ENCODE assay signal across 8 mouse cellular contexts in the genomic region with DNA sequence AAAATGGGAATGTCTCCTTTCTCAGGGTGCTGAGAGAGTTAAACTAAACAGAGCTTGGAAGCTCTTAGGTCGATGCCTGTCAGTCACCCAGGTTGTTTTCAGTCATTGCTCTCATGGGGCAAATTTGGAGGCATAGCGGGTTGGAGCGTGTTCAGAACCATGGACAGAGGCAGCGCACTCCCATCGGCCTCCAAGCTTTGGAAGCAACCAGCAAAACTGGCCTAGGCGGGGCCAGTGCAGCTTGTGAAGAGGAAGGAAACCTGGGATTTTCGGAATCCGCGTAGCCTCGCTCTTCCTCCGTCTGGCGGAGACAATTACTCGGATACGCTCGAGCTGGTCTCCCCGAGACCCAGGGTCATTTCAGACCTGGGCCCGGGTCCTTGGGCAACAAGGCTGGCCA.
DNase-seq lines count a peak whose midpoint lies in the region; ATAC-seq and TF ChIP-seq lines count a peak whose summit lies in the region.

No protein-coding gene starts in this region.

- TF ChIP-seq EP300 in heart, postnatal 0 days (IDR thresholded peaks at IDR 0.05; ENCODE audit: low read depth), result no peak

- no peak overlapping the region for H3K4me2 ChIP-seq in heart, postnatal 0 days (ENCODE audit: low read depth, low read length)

- peaks cover 97% of the 10 kb centered on the region for H3K27me3 ChIP-seq in embryonic facial prominence, embryonic 10.5 days (replicated peaks; ENCODE audit: low read depth, poor library complexity, severe bottlenecking)
- peaks cover 61% of the 10 kb centered on the region for H3K27me3 ChIP-seq in heart, postnatal 0 days (ENCODE audit: control insufficient read depth, insufficient read depth, low read length)
- H3K27me3 ChIP-seq in midbrain, embryonic 10.5 days (ENCODE audit: low read depth, poor library complexity, severe bottlenecking), result peaks cover 100% of the 10 kb centered on the region

- H3K4me1 ChIP-seq in embryonic facial prominence, embryonic 10.5 days, result peaks cover 26% of the 10 kb centered on the region
- H3K4me1 ChIP-seq in heart, postnatal 0 days (ENCODE audit: control insufficient read depth, insufficient read depth), result no peaks in the 10 kb centered on the region
- H3K4me1 ChIP-seq in midbrain, embryonic 10.5 days, result peaks cover 34% of the 10 kb centered on the region

- H3K36me3 ChIP-seq in embryonic facial prominence, embryonic 10.5 days (replicated peaks), result no peaks in the 10 kb centered on the region
- no peaks in the 10 kb centered on the region for H3K36me3 ChIP-seq in heart, postnatal 0 days (replicated peaks; ENCODE audit: control insufficient read depth, insufficient read depth, low read length)
- H3K36me3 ChIP-seq in midbrain, embryonic 10.5 days, result no peaks in the 10 kb centered on the region

- no peak; the same call in 1 of the 2 replicates for ATAC-seq in heart, postnatal 0 days (ENCODE audit: insufficient read depth, low read depth)

- no peak overlapping the region for H3K9ac ChIP-seq in heart, postnatal 0 days (replicated peaks; ENCODE audit: low read depth, low read length)

- no peaks in the 10 kb centered on the region for H3K9me3 ChIP-seq in embryonic facial prominence, embryonic 10.5 days
- no peaks in the 10 kb centered on the region for H3K9me3 ChIP-seq in heart, postnatal 0 days (replicated peaks; ENCODE audit: control insufficient read depth, low read length)
- no peaks in the 10 kb centered on the region for H3K9me3 ChIP-seq in midbrain, embryonic 10.5 days (replicated peaks)

- peak overlapping the region; percentile 48 for H3K4me3 ChIP-seq in embryonic facial prominence, embryonic 10.5 days
- no peak overlapping the region for H3K4me3 ChIP-seq in heart, postnatal 0 days (ENCODE audit: low read depth, low read length)
- peak overlapping the region; percentile 46 for H3K4me3 ChIP-seq in midbrain, embryonic 10.5 days

- WGBS in embryonic facial prominence, embryonic 10.5 days, result under 1% methylated on average over 17 of the region's 17 CpGs
- 1% methylated on average over 17 of the region's 17 CpGs for WGBS in heart, postnatal 0 days
- under 1% methylated on average over 17 of the region's 17 CpGs for WGBS in midbrain, embryonic 10.5 days

- peak; percentile 43 for DNase-seq in right cerebral cortex, postnatal 4 days
- no peak for DNase-seq in right cerebral cortex, postnatal 25 days
- DNase-seq in embryonic facial prominence, embryonic 10.5 days (ENCODE audit: low spot score), result peak; percentile 83
- peak; percentile 64 for DNase-seq in heart, postnatal 0 days (ENCODE audit: low spot score)
- DNase-seq in kidney, postnatal 25 days, result peak; percentile 85 to 86
- peak; percentile 72 for DNase-seq in midbrain, embryonic 10.5 days (ENCODE audit: low spot score)
- peak; percentile 62 for DNase-seq in thymus, postnatal 4 days
- no peak for DNase-seq in left cerebral cortex, adult 8-10 months (ENCODE audit: low spot score in 2 of 2)

- H3K27ac ChIP-seq in embryonic facial prominence, embryonic 10.5 days (replicated peaks), result no peak overlapping the region
- no peak overlapping the region for H3K27ac ChIP-seq in heart, postnatal 0 days (ENCODE audit: low read depth)
- H3K27ac ChIP-seq in midbrain, embryonic 10.5 days (replicated peaks), result peak overlapping the region; percentile 10

- TF ChIP-seq CTCF in heart, postnatal 0 days (IDR thresholded peaks at IDR 0.05; ENCODE audit: low read depth), result no peak

Comparison
In these comparisons a context has a peak if more than half of its experiments do, and no peak if none do; other contexts are left out.
1. DNase-seq: peak in right cerebral cortex, postnatal 4 days (single experiment), embryonic facial prominence, embryonic 10.5 days (single experiment), heart, postnatal 0 days (single experiment), kidney, postnatal 25 days (2 of 2), midbrain, embryonic 10.5 days (single experiment) and thymus, postnatal 4 days (single experiment); none in right cerebral cortex, postnatal 25 days (single experiment) and left cerebral cortex, adult 8-10 months (0 of 2).